Mouse (Mus musculus): ENCODE measurements around the gene Btbd35f25. TPM values are rescaled to one million over a fixed set of nuclear protein-coding genes. Genes with fewer than 3 reads are reported as not detected.
"Not testable (repeated sequence)": the region's sequence is repeated elsewhere in the genome, so short reads cannot be mapped to it uniquely, and the experiment has no call there.

Btbd35f25 gene
- total RNA-seq (2017), result not detected in 2 replicates

DNA sequence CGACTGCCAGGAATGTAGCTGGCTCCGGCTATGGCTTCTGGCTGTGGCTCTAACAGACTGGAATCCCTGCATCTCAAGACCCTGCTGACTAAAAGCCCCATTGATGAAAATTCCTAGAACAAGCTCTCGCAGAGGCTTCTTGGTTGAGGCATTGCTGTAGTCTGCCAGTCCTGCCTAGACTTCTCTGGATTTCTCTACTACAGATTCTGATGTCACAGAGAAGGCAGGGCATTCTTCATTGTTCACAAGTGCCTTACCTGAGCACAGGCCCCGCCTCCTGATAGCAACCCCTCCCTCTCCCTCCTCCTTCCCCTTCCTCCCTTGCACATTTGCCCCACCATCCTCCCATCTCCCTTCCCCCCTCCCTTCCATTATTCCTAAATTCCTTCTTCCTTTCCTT is at the start of gene Btbd35f25:
TSS of gene Btbd35f25 (minus strand) at position 101 of the 400 bp plus-strand sequence.
- not testable (repeated sequence) for ATAC-seq (replicated peaks in 1 of 2; ENCODE audit: insufficient read depth in 1 of 2, low FRiP score in 2 of 2, low TSS enrichment in 1 of 2, low read depth in 1 of 2, poor library complexity in 2 of 2, severe bottlenecking in 2 of 2)

DNA sequence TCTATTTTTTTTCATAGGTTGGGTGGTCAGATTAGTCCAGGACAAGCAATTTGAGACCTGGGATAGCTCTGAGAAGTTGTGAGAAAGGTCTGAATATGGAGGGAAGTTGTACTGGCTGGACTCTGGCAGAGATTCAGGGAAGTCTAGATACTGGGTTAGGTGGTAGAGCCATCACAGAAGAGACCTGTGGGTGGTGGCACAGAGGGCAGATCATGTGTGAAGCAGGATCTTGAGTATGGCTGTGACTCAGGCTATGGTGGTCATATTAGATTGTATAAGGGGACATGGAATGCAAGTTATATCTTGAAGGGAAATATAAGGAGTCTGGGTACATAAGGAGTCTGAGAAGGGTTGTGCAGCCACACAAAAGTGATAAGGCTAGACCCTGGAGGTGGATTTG is 49.3 kb upstream of the Btbd35f25 start:
- ATAC-seq (replicated peaks in 1 of 2; ENCODE audit: insufficient read depth in 1 of 2, low FRiP score in 2 of 2, low TSS enrichment in 1 of 2, low read depth in 1 of 2, poor library complexity in 2 of 2, severe bottlenecking in 2 of 2), result no peak

- no peak for ATAC-seq (replicated peaks in 1 of 2; ENCODE audit: insufficient read depth in 1 of 2, low FRiP score in 2 of 2, low TSS enrichment in 1 of 2, low read depth in 1 of 2, poor library complexity in 2 of 2, severe bottlenecking in 2 of 2)
Observed at GRCm38 (mm10) chrX:31764001-31764400, 47.0 kb upstream of the Btbd35f25 start.

- no peak for ATAC-seq (replicated peaks in 1 of 2; ENCODE audit: insufficient read depth in 1 of 2, low FRiP score in 2 of 2, low TSS enrichment in 1 of 2, low read depth in 1 of 2, poor library complexity in 2 of 2, severe bottlenecking in 2 of 2)
Observed at GRCm38 (mm10) chrX:31745079-31745478, 28.1 kb upstream of the Btbd35f25 start.

DNA sequence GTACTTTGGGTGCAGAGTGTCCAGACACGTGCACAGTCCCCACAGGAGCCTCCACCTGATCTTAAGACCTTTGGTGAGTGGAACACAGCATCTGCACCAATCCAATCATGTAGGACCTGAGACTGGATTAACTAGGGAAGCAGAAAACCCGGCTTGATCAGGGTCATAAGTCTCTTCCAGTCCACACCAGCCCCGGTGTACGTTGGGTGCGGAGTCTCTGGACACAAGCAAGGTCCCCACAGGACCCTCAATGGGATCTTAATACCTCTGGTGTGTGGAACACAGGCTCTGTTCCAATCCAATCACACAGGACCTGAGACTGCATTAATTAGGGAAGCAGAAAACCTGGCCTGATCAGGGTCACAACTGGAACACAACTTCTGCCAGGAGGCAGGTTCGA is 20.0 kb upstream of the Btbd35f25 start:
- ATAC-seq (replicated peaks in 1 of 2; ENCODE audit: insufficient read depth in 1 of 2, low FRiP score in 2 of 2, low TSS enrichment in 1 of 2, low read depth in 1 of 2, poor library complexity in 2 of 2, severe bottlenecking in 2 of 2), result no peak

Other genes with a start within 250 kb of the Btbd35f25 start
- gene Gm21883, start 142.9 kb downstream of the Btbd35f25 start, total RNA-seq (2017), result not detected in 2 replicates
- gene Spin2e, start 98.2 kb downstream of the Btbd35f25 start, total RNA-seq (2017), result not detected in 2 replicates
- gene Gm21637, start 244.9 kb upstream of the Btbd35f25 start, total RNA-seq (2017), result not detected in 2 replicates

Data from hematopoietic stem cell, adult 5-6 weeks (primary cell).